Mouse (Mus musculus) spleen, adult 2 months (tissue): Measurements from ENCODE around the gene Carm1. TPM values are rescaled to one million over a fixed set of nuclear protein-coding genes. Genes with fewer than 3 reads are reported as not detected.

Experiments used
- DNase-seq, 2 experiments: peaks; one replicate each; pipeline versions ENCODE4 v3.0.0 to v3.0.0-alpha.2; 2012 to 2021; ENCODE audit warnings: low spot score in 2 of 2, low read depth in 1 of 2
- H3K27ac ChIP-seq: fragments of 200-500 bp; 2 replicates; pipeline ENCODE4 v1.5.1; 2012; ENCODE audit warnings: low read length, inconsistent platforms; ENCODE audit not compliant: insufficient read depth
- H3K27me3 ChIP-seq: fragments of 200-500 bp; 2 replicates; pipeline ENCODE4 v1.6.1; 2012; ENCODE audit warnings: mild to moderate bottlenecking, moderate library complexity, low read length, inconsistent platforms; ENCODE audit not compliant: control insufficient read depth, insufficient read depth
- H3K36me3 ChIP-seq: fragments of 200-500 bp; 2 replicates; pipeline ENCODE4 v1.6.1; 2012; ENCODE audit warnings: mild to moderate bottlenecking, low read length, inconsistent platforms; ENCODE audit not compliant: control insufficient read depth, insufficient read depth
- H3K4me1 ChIP-seq: fragments of 200-500 bp; 2 replicates; pipeline ENCODE4 v1.6.1; 2011; ENCODE audit warnings: inconsistent platforms; ENCODE audit not compliant: control insufficient read depth, insufficient read depth, insufficient read length
- H3K4me3 ChIP-seq: fragments of 200-500 bp; 2 replicates; pipeline ENCODE4 v1.5.1; 2011; ENCODE audit warnings: mild to moderate bottlenecking, inconsistent platforms; ENCODE audit not compliant: insufficient read depth, insufficient read length; ENCODE audit errors: extremely low read depth
- CTCF ChIP-seq: fragments of 200-500 bp; IDR thresholded peaks from 2 replicates; pipeline ENCODE4 v1.5.1; 2011; ENCODE audit warnings: mild to moderate bottlenecking, inconsistent platforms; ENCODE audit not compliant: insufficient read depth, insufficient read length, insufficient replicate concordance; ENCODE audit errors: extremely low read depth
- POLR2A ChIP-seq: fragments of 200-500 bp; IDR thresholded peaks from 2 replicates; pipeline ENCODE4 v1.6.1; 2011; ENCODE audit warnings: low read depth, low read length, inconsistent platforms
- WGBS: fragments of 180-500 bp; shearing (Covaris S2); methylation state at CpG from one replicate; pipeline ENCODE4 v1.1.7; 2018; 5-methylcytosine and 5-hydroxymethylcytosine counted together
- polyA plus RNA-seq: library from polyadenylated mRNA; depleted of rRNA; stranded (reverse); fragments of >200 nt; gene quantifications from 2 replicates; pipeline ENCODE4 v1.2.3, GENCODE M21; 2012

The Carm1 gene
- polyA plus RNA-seq, 1 experiment: 59.3 TPM

DNA sequence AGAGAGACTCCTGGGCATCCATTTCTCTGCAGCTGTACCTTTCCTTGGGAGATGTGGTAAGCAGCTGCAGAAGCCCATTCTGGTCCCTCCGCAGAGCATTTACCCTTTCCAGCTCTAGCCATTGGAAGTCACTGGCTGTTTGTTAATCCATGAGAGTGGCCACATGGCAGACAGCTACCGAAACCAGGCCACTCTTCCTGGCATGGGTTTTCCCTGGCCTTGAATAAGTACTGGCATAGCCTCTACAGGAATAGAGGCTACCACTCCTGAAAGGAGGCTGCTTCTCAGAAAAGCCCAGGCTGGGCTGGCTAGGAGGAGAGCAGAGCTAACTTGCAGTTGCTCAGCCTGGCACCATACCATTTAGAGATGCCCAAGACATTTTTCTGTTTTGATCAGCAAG is 4.4 kb downstream of the Carm1 start:
- WGBS: 94% methylated on average over 2 of the region's 2 CpGs
- Histone ChIP-seq H3K36me3 (no peaks in the 10 kb centered on the region), H3K27me3 (no peaks in the 10 kb centered on the region), H3K27ac (no peak overlapping the region), H3K4me1 (peaks cover 3% of the 10 kb centered on the region), H3K4me3 (no peak overlapping the region)
- no peak for DNase-seq
- no peak for TF ChIP-seq CTCF
- no peak for TF ChIP-seq POLR2A

DNA sequence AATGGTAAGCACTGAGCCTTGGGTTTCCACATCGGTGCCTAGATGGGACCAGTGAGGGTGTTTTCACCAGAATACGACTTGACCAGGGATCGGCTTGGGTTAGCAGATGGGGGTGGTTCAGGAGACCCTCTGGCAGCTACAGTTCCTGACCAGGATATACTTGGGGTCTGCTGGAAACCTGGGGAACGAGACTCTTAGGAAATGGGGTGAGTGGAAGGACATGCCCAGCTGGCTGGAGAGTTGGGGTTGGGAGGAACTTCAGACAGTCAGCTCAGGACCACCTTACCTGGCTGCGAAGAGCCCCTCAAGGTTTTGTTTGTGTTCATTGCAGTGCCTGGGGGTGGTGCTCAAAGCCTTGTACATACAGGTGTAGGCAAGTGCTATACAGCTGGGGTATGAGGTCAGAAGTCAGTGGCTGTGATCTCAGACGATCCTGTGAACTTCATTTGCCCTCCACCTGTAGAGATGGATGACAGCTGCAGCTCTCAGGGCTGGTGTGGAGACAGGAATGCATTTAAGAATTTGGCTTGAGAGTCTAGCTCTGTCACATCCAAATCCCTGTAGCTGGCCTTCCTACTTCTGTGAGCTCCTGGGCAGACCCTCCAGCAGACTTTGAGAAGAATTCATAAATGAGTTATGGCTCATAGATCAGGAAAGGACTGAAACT is 7.0 kb downstream of the Carm1 start:
- Histone ChIP-seq H3K4me3 (no peak overlapping the region), H3K36me3 (no peaks in the 10 kb centered on the region), H3K27ac (no peak overlapping the region), H3K27me3 (no peaks in the 10 kb centered on the region), H3K4me1 (no peaks in the 10 kb centered on the region)
- no peak for DNase-seq
- WGBS: 94% methylated on average over 6 of the region's 6 CpGs
- no peak for TF ChIP-seq CTCF
- TF ChIP-seq POLR2A: no peak

DNA sequence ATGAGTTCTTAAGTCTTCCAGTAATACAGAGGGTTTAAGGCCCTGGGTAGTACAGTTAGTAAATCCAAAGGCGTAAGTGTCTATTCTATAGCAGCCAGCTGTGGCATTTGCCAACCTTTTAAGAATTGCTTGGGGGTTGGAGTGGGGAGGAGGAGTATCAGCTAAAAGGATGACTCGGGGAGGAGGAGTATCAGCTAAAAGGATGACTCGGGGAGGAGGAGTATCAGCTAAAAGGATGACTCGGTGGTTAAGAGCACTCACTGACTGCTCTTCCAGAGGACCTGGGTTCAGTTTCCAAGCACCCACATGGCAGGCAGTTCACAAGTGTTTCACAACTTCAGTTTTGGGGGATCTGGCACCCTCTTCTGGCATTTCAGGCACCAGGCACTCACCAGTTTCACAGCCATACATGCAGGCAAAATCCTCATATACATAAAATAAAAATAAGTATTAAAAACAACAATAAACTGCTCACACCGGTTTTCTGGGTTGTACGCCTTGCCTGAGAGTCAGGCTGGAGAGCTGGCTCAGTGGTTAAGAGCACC is 8.6 kb downstream of the Carm1 start:
- DNase-seq: no peak
- 87% methylated on average over 6 of the region's 6 CpGs for WGBS
- Histone ChIP-seq H3K4me1 (no peaks in the 10 kb centered on the region), H3K36me3 (no peaks in the 10 kb centered on the region), H3K4me3 (no peak overlapping the region), H3K27ac (no peak overlapping the region), H3K27me3 (no peaks in the 10 kb centered on the region)
- no peak for TF ChIP-seq POLR2A
- no peak for TF ChIP-seq CTCF

DNA sequence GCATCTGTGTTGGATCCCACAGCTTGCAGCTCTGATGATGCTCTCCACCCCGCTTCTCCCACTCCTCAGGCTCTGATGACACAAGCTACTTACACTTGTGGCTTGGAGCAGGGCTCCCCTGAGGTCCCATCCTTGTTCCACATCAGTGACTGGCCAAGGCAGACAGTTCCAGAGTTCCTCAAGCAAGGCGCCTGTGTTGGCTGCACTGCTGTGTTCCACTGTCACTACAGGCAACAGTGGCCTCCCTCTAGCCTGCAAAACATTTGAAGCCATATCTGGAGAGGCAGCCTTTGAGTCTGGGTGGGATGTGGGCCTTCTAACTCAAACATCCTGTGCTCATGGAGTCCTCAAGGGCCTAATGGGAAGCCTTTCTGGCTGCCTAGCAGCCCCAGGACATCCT is 10.3 kb downstream of the Carm1 start:
- Histone ChIP-seq H3K27me3 (no peaks in the 10 kb centered on the region), H3K27ac (no peak overlapping the region), H3K4me3 (no peak overlapping the region), H3K4me1 (no peaks in the 10 kb centered on the region), H3K36me3 (no peaks in the 10 kb centered on the region)
- no peak for TF ChIP-seq CTCF
- TF ChIP-seq POLR2A: no peak
- DNase-seq: no peak
- WGBS: 70% methylated on average over 2 of the region's 2 CpGs

DNA sequence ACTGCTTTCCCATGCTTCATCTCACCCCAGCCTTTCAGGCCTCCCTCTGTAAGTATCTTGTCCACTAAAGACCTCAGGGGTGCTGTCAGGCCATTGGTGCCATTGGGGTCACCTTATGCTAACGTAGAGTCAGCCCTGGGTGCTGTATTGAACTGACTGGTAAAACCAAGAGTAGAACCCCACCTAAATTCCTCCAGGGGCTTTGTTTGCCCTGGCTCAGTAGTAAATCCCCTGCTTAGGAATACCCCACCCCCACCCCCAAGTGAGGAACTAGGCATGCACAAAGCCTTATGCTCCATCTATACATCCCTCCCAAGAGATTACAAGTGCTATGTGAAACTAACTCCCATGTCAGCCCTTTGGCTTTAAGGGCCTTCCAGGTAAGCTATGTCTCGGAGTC is 10.9 kb downstream of the Carm1 start:
- H3K27me3 ChIP-seq: no peaks in the 10 kb centered on the region
- no peak overlapping the region for H3K27ac ChIP-seq
- no peaks in the 10 kb centered on the region for H3K4me1 ChIP-seq
- DNase-seq: no peak
- H3K36me3 ChIP-seq: no peaks in the 10 kb centered on the region
- no peak for TF ChIP-seq CTCF
- no peak for TF ChIP-seq POLR2A
- H3K4me3 ChIP-seq: no peak overlapping the region
- WGBS: 97% methylated on average over 2 of the region's 2 CpGs

DNA sequence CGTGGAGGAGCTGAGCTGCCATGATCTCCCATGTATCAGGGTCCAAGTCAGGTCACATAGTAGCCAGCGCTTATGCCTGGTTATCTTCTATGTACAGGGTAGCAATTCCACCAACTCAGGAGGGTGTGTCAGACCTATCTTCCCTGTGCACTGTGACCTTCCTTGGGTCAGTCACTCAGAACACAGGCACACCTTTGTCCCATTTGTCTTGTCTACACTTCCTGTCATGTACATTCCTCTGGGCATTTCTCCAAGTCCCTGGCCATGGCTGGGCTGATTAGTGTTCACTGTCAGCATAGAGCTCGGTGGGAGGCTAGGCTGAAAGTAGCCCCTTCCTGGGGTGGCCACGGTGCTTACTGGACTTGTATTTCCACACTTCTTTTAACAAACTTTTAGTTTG is 11.7 kb downstream of the Carm1 start:
- H3K4me1 ChIP-seq: no peaks in the 10 kb centered on the region
- TF ChIP-seq POLR2A (no peak), CTCF (no peak)
- no peaks in the 10 kb centered on the region for H3K27me3 ChIP-seq
- DNase-seq: no peak
- H3K36me3 ChIP-seq: no peaks in the 10 kb centered on the region
- peak overlapping the region; percentile 16; the same call in 1 of the 2 replicates for H3K27ac ChIP-seq
- H3K4me3 ChIP-seq: no peak overlapping the region
- WGBS: 83% methylated on average over 4 of the region's 4 CpGs

DNA sequence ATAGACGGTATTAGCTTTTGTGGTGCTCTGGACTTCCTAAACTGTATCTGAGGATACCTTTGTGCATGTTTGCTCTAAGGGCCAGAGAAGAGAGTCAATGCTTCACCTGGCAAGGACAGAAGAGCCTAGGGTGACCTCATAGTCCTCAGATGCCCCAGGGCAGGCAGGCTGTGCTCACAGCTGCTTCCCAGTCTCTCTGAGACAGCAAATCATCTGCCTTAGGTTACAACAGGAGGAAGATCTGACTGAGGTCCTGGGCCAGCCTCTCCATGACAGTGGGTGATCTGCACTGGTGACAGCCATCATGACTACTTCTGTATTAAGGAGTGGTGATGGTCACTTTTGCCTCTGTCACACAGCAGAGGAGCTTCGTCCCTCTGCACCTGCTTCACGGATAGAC is 12.5 kb downstream of the Carm1 start:
- no peak overlapping the region for H3K27ac ChIP-seq
- no peaks in the 10 kb centered on the region for H3K36me3 ChIP-seq
- DNase-seq: no peak
- no peaks in the 10 kb centered on the region for H3K27me3 ChIP-seq
- 93% methylated on average over 3 of the region's 3 CpGs for WGBS
- no peak overlapping the region for H3K4me3 ChIP-seq
- H3K4me1 ChIP-seq: no peaks in the 10 kb centered on the region
- TF ChIP-seq POLR2A (no peak), CTCF (no peak)
